Mouse (Mus musculus): Measurements from ENCODE around the gene Cdk6. TPM values are rescaled to one million over a fixed set of nuclear protein-coding genes. Genes with fewer than 3 reads are reported as not detected.

Gene Cdk6
- total and polyA plus RNA-seq, 3 experiments: 79.0 to 318 (median 197) TPM

DNA sequence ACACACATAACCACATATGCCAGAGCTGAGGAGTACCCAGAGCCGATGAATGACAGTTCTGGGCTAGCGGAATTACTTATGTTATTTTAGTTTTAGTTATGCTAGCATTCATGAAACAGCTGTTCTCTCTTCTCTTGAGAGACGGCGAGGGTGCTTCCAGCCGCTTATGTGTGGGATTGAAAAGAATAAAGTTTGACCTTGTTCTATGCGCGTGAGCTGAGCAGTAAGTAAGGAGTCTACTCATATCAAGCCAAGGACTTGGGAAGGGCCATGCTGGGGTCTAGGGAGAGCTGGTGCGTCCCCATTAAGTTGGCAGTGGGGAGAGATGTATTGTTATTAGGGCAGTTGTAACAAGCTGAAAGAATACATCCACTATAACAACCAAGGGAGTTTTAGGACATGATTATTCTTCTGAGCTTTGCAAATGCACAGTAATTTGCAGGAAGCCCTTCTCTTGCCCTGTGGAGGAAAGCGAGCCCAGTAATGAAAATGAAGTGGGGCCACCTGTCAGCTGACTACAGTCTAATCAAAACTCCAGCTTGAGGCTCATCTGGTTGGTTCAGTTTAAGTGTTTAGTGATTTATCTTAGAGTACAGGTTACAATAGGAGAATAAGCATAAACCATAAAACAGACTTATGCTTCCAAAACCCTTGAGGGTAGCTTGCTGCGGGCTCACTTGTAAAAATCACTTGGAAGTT, 170.0 kb downstream of the Cdk6 start (continued):
- no peak for TF ChIP-seq ELF1 (IDR thresholded peaks at IDR 0.05; ENCODE audit: low read depth, low read length)
- no peak for TF ChIP-seq NRF1 (IDR thresholded peaks at IDR 0.05; ENCODE audit: insufficient read depth, low read depth, low read length, poor library complexity, severe bottlenecking)
- TF ChIP-seq POLR2AphosphoS2 (IDR thresholded peaks at IDR 0.05; ENCODE audit: low read length): no peak; the same call in 1 of the 2 replicates
- no peak for TF ChIP-seq TAL1 (IDR thresholded peaks at IDR 0.05; ENCODE audit: low read length)
- TF ChIP-seq RCOR1 (IDR thresholded peaks at IDR 0.05; ENCODE audit: low read depth, low read length): peak; percentile 55
- TF ChIP-seq KAT2A (conservative IDR thresholded peaks at IDR 0.05; ENCODE audit: low read depth, low read length): no peak
- TF ChIP-seq MAX (IDR thresholded peaks at IDR 0.05; ENCODE audit: low read length): no peak
- TF ChIP-seq SIN3A (IDR thresholded peaks at IDR 0.05; ENCODE audit: low read length): peak; percentile 60
- peak; percentile 86 for TF ChIP-seq ETS1 (IDR thresholded peaks at IDR 0.05; ENCODE audit: low read depth, low read length)
- no peak for TF ChIP-seq CHD2 (IDR thresholded peaks at IDR 0.05; ENCODE audit: low read length)
- TF ChIP-seq SMC3 (IDR thresholded peaks at IDR 0.05; ENCODE audit: low read depth, low read length): no peak
- no peak for TF ChIP-seq TBP (IDR thresholded peaks at IDR 0.05; ENCODE audit: low read depth, low read length)
- TF ChIP-seq ZKSCAN1 (IDR thresholded peaks at IDR 0.05; ENCODE audit: low read depth, low read length): no peak
- TF ChIP-seq ZNF384 (IDR thresholded peaks at IDR 0.05; ENCODE audit: low read depth, low read length): no peak
- TF ChIP-seq MXI1 (IDR thresholded peaks at IDR 0.05; ENCODE audit: low read depth, low read length): no peak
- TF ChIP-seq UBTF (IDR thresholded peaks at IDR 0.05; ENCODE audit: borderline replicate concordance, insufficient read depth, low read depth, low read length): no peak
- peak; percentile 78; the same call in 1 of the 2 replicates for TF ChIP-seq USF1 (IDR thresholded peaks at IDR 0.05; ENCODE audit: low read depth, low read length)
- TF ChIP-seq NELFE (IDR thresholded peaks at IDR 0.05; ENCODE audit: low read depth, low read length): peak; percentile 29; the same call in 1 of the 2 replicates

DNA sequence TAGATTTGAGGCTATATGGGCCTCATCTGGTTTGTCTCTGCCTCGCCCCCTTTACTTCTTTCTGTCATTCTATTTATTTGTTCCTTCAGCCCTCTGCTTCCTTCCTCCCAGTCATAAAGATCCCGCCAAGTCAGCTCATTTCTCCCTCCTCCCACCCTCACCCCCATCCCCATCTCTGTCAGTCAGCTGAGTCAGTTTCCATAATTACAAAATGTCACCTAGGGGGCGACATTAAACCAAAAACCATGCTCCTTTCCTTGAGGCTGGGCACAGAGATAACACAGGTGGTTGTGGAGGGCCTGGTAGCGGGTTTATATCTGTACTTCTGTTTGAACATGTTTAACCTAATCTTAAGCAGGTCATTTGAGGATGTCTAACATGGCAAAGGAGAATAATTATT, 171.3 kb downstream of the Cdk6 start:
- Histone ChIP-seq H3K27me3 (ENCODE audit: control insufficient read depth in 1 of 2, insufficient read depth in 2 of 2, low read length in 2 of 2) (no peaks in the 10 kb centered on the region), H3K36me3 (ENCODE audit: control insufficient read depth in 1 of 2, insufficient read depth in 2 of 2, low read length in 2 of 2) (peaks cover 44 to 60% of the 10 kb centered on the region in 2 experiments), H3K27ac (ENCODE audit: control insufficient read depth, low read depth, low read length) (peak overlapping the region; percentile 91), H3K9me3 (replicated peaks; ENCODE audit: insufficient read depth, low read length) (no peaks in the 10 kb centered on the region), H3K4me3 (ENCODE audit: control insufficient read depth in 1 of 2, insufficient read depth in 1 of 2, low read depth in 2 of 2, low read length in 2 of 2) (no peak overlapping the region), H3K9ac (ENCODE audit: control insufficient read depth, low read depth, low read length, poor library complexity, severe bottlenecking) (peak overlapping the region; percentile 24), H3K79me2 (ENCODE audit: control insufficient read depth, insufficient read depth, low read length, poor library complexity) (peaks cover 12% of the 10 kb centered on the region; the same call in 1 of the 2 replicates), H3K4me1 (ENCODE audit: control insufficient read depth in 1 of 2, insufficient read depth in 2 of 2, low read length in 2 of 2) (peaks cover 44 to 67% of the 10 kb centered on the region in 2 experiments)
- DNase-seq (ENCODE audit: low read depth, low spot score): peak; percentile 92
- TF ChIP-seq MYC (IDR thresholded peaks at IDR 0.05; ENCODE audit: low read depth, low read length): peak; percentile 91
- peak; percentile 99 for TF ChIP-seq MAZ (IDR thresholded peaks at IDR 0.05; ENCODE audit: low read depth, low read length)
- TF ChIP-seq USF2 (IDR thresholded peaks at IDR 0.05; ENCODE audit: borderline replicate concordance in 1 of 2, insufficient read depth in 1 of 2, low read depth in 1 of 2, low read length in 2 of 2): no peak
- TF ChIP-seq CHD2 (IDR thresholded peaks at IDR 0.05; ENCODE audit: low read length): no peak
- TF ChIP-seq USF1 (IDR thresholded peaks at IDR 0.05; ENCODE audit: low read depth, low read length): peak; percentile 55; the same call in 1 of the 2 replicates
- peak; percentile 86 for TF ChIP-seq TAL1 (IDR thresholded peaks at IDR 0.05; ENCODE audit: low read length)
- TF ChIP-seq ZMIZ1 (IDR thresholded peaks at IDR 0.05; ENCODE audit: low read depth, low read length): no peak; the same call in 1 of the 2 replicates
- peak; percentile 99 for TF ChIP-seq SIN3A (IDR thresholded peaks at IDR 0.05; ENCODE audit: low read length)
- TF ChIP-seq ZC3H11A (IDR thresholded peaks at IDR 0.05; ENCODE audit: low read depth, low read length): peak; percentile 63
- peak; percentile 99 for TF ChIP-seq TCF12 (IDR thresholded peaks at IDR 0.05; ENCODE audit: low read depth, low read length)
- TF ChIP-seq POLR2AphosphoS2 (IDR thresholded peaks at IDR 0.05; ENCODE audit: low read length): no peak
- TF ChIP-seq EP300 (IDR thresholded peaks at IDR 0.05; ENCODE audit: low read depth in 1 of 2, low read length in 2 of 2): peak; percentile 94 to 100
- peak; percentile 27; the same call in 1 of the 2 replicates for TF ChIP-seq JUND (IDR thresholded peaks at IDR 0.05; ENCODE audit: low read depth, low read length)
- peak; percentile 92 for TF ChIP-seq MXI1 (IDR thresholded peaks at IDR 0.05; ENCODE audit: low read depth, low read length)
- peak; percentile 73; the same call in 1 of the 2 replicates for TF ChIP-seq BHLHE40 (IDR thresholded peaks at IDR 0.05; ENCODE audit: borderline replicate concordance, low read depth, low read length)
- no peak for TF ChIP-seq UBTF (IDR thresholded peaks at IDR 0.05; ENCODE audit: borderline replicate concordance, insufficient read depth, low read depth, low read length)
- TF ChIP-seq TBP (IDR thresholded peaks at IDR 0.05; ENCODE audit: low read depth, low read length): 0 out of 2 replicates have a peak, but pooled peaks have one; percentile 22
- peak; percentile 69 for TF ChIP-seq HCFC1 (IDR thresholded peaks at IDR 0.05; ENCODE audit: low read depth, low read length)
- peak; percentile 97 for TF ChIP-seq MAFK (IDR thresholded peaks at IDR 0.05; ENCODE audit: borderline replicate concordance, low read depth, low read length)
- 0 out of 2 replicates have a peak, but pooled peaks have one; percentile 18 for TF ChIP-seq CHD1 (IDR thresholded peaks at IDR 0.05; ENCODE audit: low read depth, low read length)
- peak; percentile 95 for TF ChIP-seq GATA1 (IDR thresholded peaks at IDR 0.05; ENCODE audit: low read depth, low read length)
- no peak for TF ChIP-seq E2F4 (IDR thresholded peaks at IDR 0.05; ENCODE audit: borderline replicate concordance, low read depth, low read length)
